Mouse (Mus musculus) liver, embryonic 14.5 days (tissue): ENCODE results near the gene Cpne6. TPM values are rescaled to one million over a fixed set of nuclear protein-coding genes. Genes with fewer than 3 reads are reported as not detected.
A peak's percentile ranks its signal among the peaks of the same experiment; 100 is the strongest.

ENCODE experiments used
- ATAC-seq: fragments of 200-750 bp; cut with Nextera tagmentation; 2 replicates; pipeline ENCODE4 v1.8.0; 2017; ENCODE audit warnings: moderate number of reproducible peaks, mild to moderate bottlenecking, moderate library complexity; ENCODE audit not compliant: insufficient read depth
- DNase-seq, 3 experiments: peaks; one replicate each; pipeline ENCODE4 v3.0.0-alpha.2; 2012 to 2013; ENCODE audit warnings: low read depth in 3 of 3, low spot score in 3 of 3
- H3K27ac ChIP-seq: fragments of 300-500 bp; sonication (generic); 2 replicates; pipeline ENCODE4 v1.5.1; 2014; ENCODE audit warnings: moderate library complexity, mild to moderate bottlenecking, control low read depth, inconsistent platforms
- H3K27me3 ChIP-seq: fragments of 300-500 bp; sonication (generic); 2 replicates; pipeline ENCODE4 v1.6.1; 2014; ENCODE audit warnings: mild to moderate bottlenecking, low read length, moderate library complexity; ENCODE audit not compliant: control insufficient read depth, insufficient read depth
- H3K36me3 ChIP-seq: fragments of 300-500 bp; sonication (generic); replicated peaks from 2 replicates; pipeline ENCODE4 v1.6.1; 2014; ENCODE audit warnings: low read depth; ENCODE audit not compliant: control insufficient read depth, insufficient read depth
- H3K4me1 ChIP-seq, 2 experiments: fragments of 200-500 bp in 1 of 2; fragments of 300-500 bp in 1 of 2; sonication (generic) in 1 of 2; replicated peaks; 2 replicates each; pipeline ENCODE4 v1.6.1; 2012 to 2014; ENCODE audit warnings: antibody characterized with exemption in 1 of 2, inconsistent platforms in 1 of 2, low read length in 1 of 2; ENCODE audit not compliant: control insufficient read depth in 2 of 2, insufficient read depth in 2 of 2
- H3K4me2 ChIP-seq: fragments of 300-500 bp; sonication (generic); 2 replicates; pipeline ENCODE4 v1.6.1; 2014; ENCODE audit warnings: low read depth, mild to moderate bottlenecking, control low read depth, moderate library complexity
- H3K4me3 ChIP-seq, 2 experiments: fragments of 200-500 bp in 1 of 2; fragments of 300-500 bp in 1 of 2; sonication (generic) in 1 of 2; 2 replicates each; pipeline ENCODE4 v1.5.1; 2012 to 2014; ENCODE audit warnings: low read depth in 2 of 2, low read length in 2 of 2, mild to moderate bottlenecking in 2 of 2, control low read depth in 1 of 2, inconsistent platforms in 1 of 2, moderate library complexity in 1 of 2; ENCODE audit not compliant: insufficient read depth in 1 of 2
- H3K9ac ChIP-seq: fragments of 300-500 bp; sonication (generic); replicated peaks from 2 replicates; pipeline ENCODE4 v1.6.1; 2014; ENCODE audit warnings: mild to moderate bottlenecking, control low read depth, moderate library complexity
- H3K9me3 ChIP-seq: fragments of 300-500 bp; sonication (generic); 2 replicates; pipeline ENCODE4 v1.6.1; 2016; ENCODE audit warnings: low read length, mixed read lengths; ENCODE audit not compliant: control insufficient read depth
- CTCF ChIP-seq: IDR thresholded peaks from 2 replicates; pipeline ENCODE4 v1.5.1; 2016; ENCODE audit warnings: antibody characterized with exemption, low read depth, control low read depth
- EP300 ChIP-seq: IDR thresholded peaks from 2 replicates; pipeline ENCODE4 v1.6.1; 2016; ENCODE audit warnings: antibody characterized with exemption, low read depth
- WGBS: fragments of 180-500 bp; shearing (Covaris S2); extraction: QIAGEN DNeasy Blood & Tissue Kit; methylation state at CpG from one replicate; pipeline ENCODE4 v1.1.7; 2014; ENCODE audit not compliant: insufficient replicate concordance; 5-methylcytosine and 5-hydroxymethylcytosine counted together
- polyA plus RNA-seq, 2 experiments: library from polyadenylated mRNA; depleted of rRNA in 1 of 2; stranded (reverse) in 1 of 2; unstranded in 1 of 2; fragments of >200 nt; fragmentation: Nextera tagmentation in 1 of 2; extraction: Ambion mirVana in 1 of 2; gene quantifications; 2 replicates each; pipeline versions ENCODE4 v1.2.1 to v1.2.3; 2012 to 2014

Cpne6 gene
- polyA plus RNA-seq, 2 experiments, result 0.06 TPM; not detected in 1

- H3K4me2 ChIP-seq, result no peak overlapping the region
- no peaks in the 10 kb centered on the region for H3K9me3 ChIP-seq
- no peaks in the 10 kb centered on the region; the same call in 1 of the 2 replicates for H3K27me3 ChIP-seq
- H3K36me3 ChIP-seq, result peaks cover 4% of the 10 kb centered on the region; the same call in 1 of the 2 replicates
- no peak overlapping the region for H3K27ac ChIP-seq
- ATAC-seq (no peak), DNase-seq (no peak)
- no peak overlapping the region for H3K4me3 ChIP-seq
- WGBS, result 72% methylated on average over 8 of the region's 8 CpGs
- TF ChIP-seq CTCF (no peak), EP300 (no peak)
- H3K9ac ChIP-seq, result no peak overlapping the region
- H3K4me1 ChIP-seq, result peaks cover 5 to 10% of the 10 kb centered on the region in 2 experiments
Observed at GRCm38 (mm10) chr14:55486836-55487235, 23.4 kb upstream of the Cpne6 start.

GRCm38 (mm10) chr14:55490361-55491201, 19.7 kb upstream of the Cpne6 start, which contains the start of gene Carmil3:
Gene Carmil3 (plus strand): TSS chr14:55490651.
- Histone ChIP-seq H3K27me3 (no peaks in the 10 kb centered on the region; the same call in 1 of the 2 replicates), H3K4me2 (peak within 1 kb of the TSS; percentile 99), H3K36me3 (peaks cover 4% of the 10 kb centered on the region; the same call in 1 of the 2 replicates), H3K27ac (no peak within 1 kb of the TSS), H3K4me1 (peaks cover 6 to 12% of the 10 kb centered on the region in 2 experiments; a peak in 3 of 4 replicates), H3K4me3 (peak within 1 kb of the TSS; percentile 65 to 73), H3K9ac (peak within 1 kb of the TSS; percentile 57), H3K9me3 (no peaks in the 10 kb centered on the region)
- ATAC-seq, result peak; percentile 70
- WGBS, result under 1% methylated on average over 63 of the region's 68 CpGs
- DNase-seq, result no peak
- no peak for TF ChIP-seq CTCF
- no peak for TF ChIP-seq EP300

GRCm38 (mm10) chr14:55491291-55491833, 18.9 kb upstream of the Cpne6 start:
- DNase-seq (peak; percentile 68 to 74 (median 72)), ATAC-seq (peak; percentile 92)
- Histone ChIP-seq H3K4me2 (peak overlapping the region; percentile 99), H3K36me3 (peaks cover under 1% of the 10 kb centered on the region; the same call in 1 of the 2 replicates), H3K9me3 (no peaks in the 10 kb centered on the region), H3K27ac (no peak overlapping the region), H3K9ac (peak overlapping the region; percentile 57), H3K4me1 (peaks cover 6 to 12% of the 10 kb centered on the region in 2 experiments; a peak in 3 of 4 replicates), H3K27me3 (no peaks in the 10 kb centered on the region; the same call in 1 of the 2 replicates), H3K4me3 (peak overlapping the region; percentile 65 to 73)
- TF ChIP-seq CTCF, result 0 out of 2 replicates have a peak, but pooled peaks have one; percentile 19
- TF ChIP-seq EP300, result no peak
- under 1% methylated on average over 30 of the region's 30 CpGs for WGBS

GRCm38 (mm10) chr14:55492103-55492502, 18.1 kb upstream of the Cpne6 start:
- H3K9ac ChIP-seq, result no peak overlapping the region
- H3K4me2 ChIP-seq, result peak overlapping the region; percentile 99
- no peaks in the 10 kb centered on the region; the same call in 1 of the 2 replicates for H3K27me3 ChIP-seq
- peak overlapping the region in 1 of 2 experiments; percentile 65; a peak in 1 of 4 replicates for H3K4me3 ChIP-seq
- no peaks in the 10 kb centered on the region for H3K9me3 ChIP-seq
- 31% methylated on average over 3 of the region's 3 CpGs for WGBS
- ATAC-seq (no peak), DNase-seq (no peak)
- peaks cover 6 to 12% of the 10 kb centered on the region in 2 experiments; a peak in 3 of 4 replicates for H3K4me1 ChIP-seq
- H3K36me3 ChIP-seq, result no peaks in the 10 kb centered on the region
- H3K27ac ChIP-seq, result no peak overlapping the region
- TF ChIP-seq EP300 (no peak), CTCF (no peak)
